Mouse (Mus musculus) kidney, postnatal 4 days (tissue): Measurements from ENCODE around the gene Acyp2.

Source experiments
- DNase-seq, 2 experiments: peaks; one replicate each; pipeline ENCODE4 v3.0.0; 2021; ENCODE audit warnings: mixed read lengths in 2 of 2

Gene Acyp2

GRCm38 (mm10) chr11:30578931-30579330 lies 70.5 kb downstream of the Acyp2 start:
- DNase-seq = peak in 1 of 2 experiments; percentile 36

GRCm38 (mm10) chr11:30572790-30573395 lies 76.5 kb downstream of the Acyp2 start:
- DNase-seq = no peak

GRCm38 (mm10) chr11:30570568-30570967 lies 78.8 kb downstream of the Acyp2 start:
- no peak for DNase-seq

- DNase-seq = no peak
Observed at GRCm38 (mm10) chr11:30560215-30560614, 89.2 kb downstream of the Acyp2 start.

- no peak for DNase-seq
Observed at GRCm38 (mm10) chr11:30553408-30553807, 96.0 kb downstream of the Acyp2 start.

GRCm38 (mm10) chr11:30517133-30517532 lies 132.3 kb downstream of the Acyp2 start:
- no peak for DNase-seq

GRCm38 (mm10) chr11:30508178-30508577 lies 141.2 kb downstream of the Acyp2 start:
- no peak for DNase-seq

- DNase-seq = no peak
Observed at GRCm38 (mm10) chr11:30498738-30499355, 150.5 kb downstream of the Acyp2 start.

GRCm38 (mm10) chr11:30497151-30497550 lies 152.2 kb downstream of the Acyp2 start:
- no peak for DNase-seq

- no peak for DNase-seq
Observed at GRCm38 (mm10) chr11:30491515-30492260, 157.7 kb downstream of the Acyp2 start.

GRCm38 (mm10) chr11:30488183-30488582 lies 161.2 kb downstream of the Acyp2 start:
- DNase-seq = no peak

- peak in 1 of 2 experiments; percentile 12 for DNase-seq
Observed at GRCm38 (mm10) chr11:30483286-30483685, 166.1 kb downstream of the Acyp2 start.

GRCm38 (mm10) chr11:30471751-30472593 lies 177.4 kb downstream of the Acyp2 start, which contains the start of gene 4930505A04Rik:
4930505A04Rik (minus strand) TSS chr11:30471827.
- DNase-seq = peak; percentile 88 to 93

GRCm38 (mm10) chr11:30471187-30471586 lies 178.2 kb downstream of the Acyp2 start:
- no peak for DNase-seq
